Mouse (Mus musculus): ENCODE data around the gene Gm379.

DNA sequence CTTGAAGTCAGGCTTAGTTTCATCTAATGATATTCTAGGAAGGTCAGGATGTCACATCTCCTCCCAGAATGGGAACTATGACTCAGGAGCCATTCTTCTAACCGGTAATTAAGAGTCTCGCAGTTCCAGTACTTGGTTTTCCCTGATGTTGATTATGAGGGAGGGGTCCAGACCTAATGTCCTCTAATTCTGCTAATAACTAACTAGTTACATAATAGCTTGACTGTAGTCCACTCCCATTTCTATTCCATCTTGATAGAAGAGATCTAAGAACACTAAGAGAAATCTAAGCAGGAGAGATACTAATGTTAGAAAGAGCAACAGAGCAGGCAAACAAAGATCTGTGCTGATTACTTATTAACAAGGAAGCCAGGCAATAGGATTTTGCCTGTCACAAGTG is 39.6 kb upstream of the Gm379 start:
- no peak for TF ChIP-seq CTCF (IDR thresholded peaks at IDR 0.05; ENCODE audit: control insufficient read depth, insufficient read depth, insufficient read length)
- TF ChIP-seq FOSL1 (IDR thresholded peaks at IDR 0.05; ENCODE audit: insufficient read depth, low read length, poor library complexity, severe bottlenecking) = no peak
- no peak for TF ChIP-seq MAX (IDR thresholded peaks at IDR 0.05)
- no peak for TF ChIP-seq USF1 (IDR thresholded peaks at IDR 0.05; ENCODE audit: low read depth)
- TF ChIP-seq MYOG (IDR thresholded peaks at IDR 0.05; ENCODE audit: control insufficient read depth, extremely low read depth, insufficient read length) = no peak
